Mouse (Mus musculus) megakaryocyte, embryonic 14.5 days (primary cell): ENCODE data around the gene Tmcc3. TPM values are rescaled to one million over a fixed set of nuclear protein-coding genes. Genes with fewer than 3 reads are reported as not detected.

Experiments used
- H3K27me3 ChIP-seq: replicated peaks from 2 replicates; pipeline ENCODE3; 2012; ENCODE audit warnings: inconsistent platforms
- H3K36me3 ChIP-seq: replicated peaks from 2 replicates; pipeline ENCODE3; 2012; ENCODE audit warnings: low read length, inconsistent platforms, mixed read lengths
- H3K4me1 ChIP-seq: 2 replicates; pipeline ENCODE4 v1.6.1; 2012; ENCODE audit warnings: inconsistent platforms
- H3K4me3 ChIP-seq: replicated peaks from 2 replicates; pipeline ENCODE3; 2012; ENCODE audit warnings: moderate library complexity, mild to moderate bottlenecking, inconsistent platforms
- H3K9me3 ChIP-seq: 2 replicates; pipeline ENCODE4 v1.6.1; 2012; ENCODE audit warnings: inconsistent platforms
- FLI1 ChIP-seq: IDR thresholded peaks from 2 replicates; pipeline ENCODE4 v1.6.1; 2012; ENCODE audit warnings: low read length, inconsistent platforms, mixed read lengths
- GATA1 ChIP-seq: IDR thresholded peaks from 3 replicates; pipeline ENCODE4 v1.6.1; 2012; ENCODE audit warnings: mixed read lengths, low read length, inconsistent platforms, borderline replicate concordance
- polyA plus RNA-seq: library from polyadenylated mRNA; stranded (reverse); fragments of >175 nt; gene quantifications from 2 replicates; pipeline ENCODE4 v1.2.3, GENCODE M21; 2012; ENCODE audit warnings: low replicate concordance; ENCODE audit not compliant: insufficient read depth

Gene Tmcc3
- polyA plus RNA-seq, 1 experiment: 0.84 TPM

- H3K4me1 ChIP-seq: no peaks in the 10 kb centered on the region
- no peaks in the 10 kb centered on the region for H3K36me3 ChIP-seq
- TF ChIP-seq GATA1: no peak
- no peak for TF ChIP-seq FLI1
- no peak overlapping the region for H3K4me3 ChIP-seq
- H3K9me3 ChIP-seq: peaks cover 3% of the 10 kb centered on the region; the same call in 1 of the 2 replicates
- H3K27me3 ChIP-seq: peaks cover 7% of the 10 kb centered on the region
Measured at GRCm38 (mm10) chr10:94318574-94318973, 6.8 kb downstream of the Tmcc3 start.

- H3K36me3 ChIP-seq: no peaks in the 10 kb centered on the region
- TF ChIP-seq FLI1 (no peak), GATA1 (no peak)
- peaks cover 22% of the 10 kb centered on the region for H3K9me3 ChIP-seq
- no peak overlapping the region for H3K4me3 ChIP-seq
- H3K27me3 ChIP-seq: no peaks in the 10 kb centered on the region
- H3K4me1 ChIP-seq: no peaks in the 10 kb centered on the region
Measured at GRCm38 (mm10) chr10:94329962-94330361, 18.2 kb downstream of the Tmcc3 start.

GRCm38 (mm10) chr10:94332358-94333137 is 20.8 kb downstream of the Tmcc3 start:
- Histone ChIP-seq H3K27me3 (no peaks in the 10 kb centered on the region), H3K4me3 (no peak overlapping the region), H3K4me1 (no peaks in the 10 kb centered on the region), H3K36me3 (no peaks in the 10 kb centered on the region), H3K9me3 (peaks cover 6% of the 10 kb centered on the region; the same call in 1 of the 2 replicates)
- TF ChIP-seq GATA1 (no peak), FLI1 (no peak)

- TF ChIP-seq FLI1 (no peak), GATA1 (no peak)
- peaks cover 5% of the 10 kb centered on the region; the same call in 1 of the 2 replicates for H3K9me3 ChIP-seq
- H3K27me3 ChIP-seq: no peaks in the 10 kb centered on the region
- no peaks in the 10 kb centered on the region for H3K36me3 ChIP-seq
- no peak overlapping the region for H3K4me3 ChIP-seq
- no peaks in the 10 kb centered on the region for H3K4me1 ChIP-seq
Measured at GRCm38 (mm10) chr10:94333328-94333727, 21.6 kb downstream of the Tmcc3 start.

GRCm38 (mm10) chr10:94335047-94335446 is 23.3 kb downstream of the Tmcc3 start:
- no peaks in the 10 kb centered on the region for H3K27me3 ChIP-seq

GRCm38 (mm10) chr10:94336071-94336470 is 24.3 kb downstream of the Tmcc3 start:
- Histone ChIP-seq H3K9me3 (peaks cover 5% of the 10 kb centered on the region; the same call in 1 of the 2 replicates), H3K27me3 (no peaks in the 10 kb centered on the region), H3K4me1 (no peaks in the 10 kb centered on the region), H3K36me3 (no peaks in the 10 kb centered on the region), H3K4me3 (no peak overlapping the region)
- TF ChIP-seq GATA1: no peak
- no peak for TF ChIP-seq FLI1

More at GRCm38 (mm10) chr10:94335047-94335446, 23.3 kb downstream of the Tmcc3 start:
- Histone ChIP-seq H3K36me3 (no peaks in the 10 kb centered on the region), H3K4me3 (no peak overlapping the region), H3K9me3 (peaks cover 10% of the 10 kb centered on the region; the same call in 1 of the 2 replicates), H3K4me1 (no peaks in the 10 kb centered on the region)
- no peak for TF ChIP-seq GATA1
- TF ChIP-seq FLI1: no peak

GRCm38 (mm10) chr10:94341501-94341900 is 29.8 kb downstream of the Tmcc3 start:
- H3K27me3 ChIP-seq: no peaks in the 10 kb centered on the region

GRCm38 (mm10) chr10:94342256-94342655 is 30.5 kb downstream of the Tmcc3 start:
- H3K36me3 ChIP-seq: no peaks in the 10 kb centered on the region
- H3K27me3 ChIP-seq: no peaks in the 10 kb centered on the region
- no peak overlapping the region for H3K4me3 ChIP-seq
- 0 out of 2 replicates have a peak, but pooled peaks cover 8% of the 10 kb centered on the region for H3K9me3 ChIP-seq
- H3K4me1 ChIP-seq: no peaks in the 10 kb centered on the region
- TF ChIP-seq FLI1 (no peak), GATA1 (no peak)

More at GRCm38 (mm10) chr10:94341501-94341900, 29.8 kb downstream of the Tmcc3 start:
- no peak overlapping the region for H3K4me3 ChIP-seq
- H3K9me3 ChIP-seq: 0 out of 2 replicates have a peak, but pooled peaks cover 8% of the 10 kb centered on the region
- H3K36me3 ChIP-seq: no peaks in the 10 kb centered on the region
- H3K4me1 ChIP-seq: no peaks in the 10 kb centered on the region
- TF ChIP-seq GATA1 (no peak), FLI1 (no peak)

- no peak for TF ChIP-seq FLI1
- TF ChIP-seq GATA1: no peak
- H3K9me3 ChIP-seq: 0 out of 2 replicates have a peak, but pooled peaks cover 8% of the 10 kb centered on the region
- no peaks in the 10 kb centered on the region for H3K27me3 ChIP-seq
- no peak overlapping the region for H3K4me3 ChIP-seq
- no peaks in the 10 kb centered on the region for H3K4me1 ChIP-seq
- no peaks in the 10 kb centered on the region for H3K36me3 ChIP-seq
Measured at GRCm38 (mm10) chr10:94343581-94343980, 31.8 kb downstream of the Tmcc3 start.

GRCm38 (mm10) chr10:94344631-94345417 is 33.1 kb downstream of the Tmcc3 start:
- no peaks in the 10 kb centered on the region for H3K27me3 ChIP-seq

More at GRCm38 (mm10) chr10:94344631-94345417, 33.1 kb downstream of the Tmcc3 start:
- Histone ChIP-seq H3K9me3 (0 out of 2 replicates have a peak, but pooled peaks cover 3% of the 10 kb centered on the region), H3K4me3 (no peak overlapping the region), H3K36me3 (no peaks in the 10 kb centered on the region), H3K4me1 (no peaks in the 10 kb centered on the region)
- TF ChIP-seq GATA1 (no peak), FLI1 (no peak)
